Mouse (Mus musculus): ENCODE data around the gene Araf. TPM values are rescaled to one million over a fixed set of nuclear protein-coding genes. Genes with fewer than 3 reads are reported as not detected.

The Araf gene
- polyA plus RNA-seq, 1 experiment: not detected

DNA sequence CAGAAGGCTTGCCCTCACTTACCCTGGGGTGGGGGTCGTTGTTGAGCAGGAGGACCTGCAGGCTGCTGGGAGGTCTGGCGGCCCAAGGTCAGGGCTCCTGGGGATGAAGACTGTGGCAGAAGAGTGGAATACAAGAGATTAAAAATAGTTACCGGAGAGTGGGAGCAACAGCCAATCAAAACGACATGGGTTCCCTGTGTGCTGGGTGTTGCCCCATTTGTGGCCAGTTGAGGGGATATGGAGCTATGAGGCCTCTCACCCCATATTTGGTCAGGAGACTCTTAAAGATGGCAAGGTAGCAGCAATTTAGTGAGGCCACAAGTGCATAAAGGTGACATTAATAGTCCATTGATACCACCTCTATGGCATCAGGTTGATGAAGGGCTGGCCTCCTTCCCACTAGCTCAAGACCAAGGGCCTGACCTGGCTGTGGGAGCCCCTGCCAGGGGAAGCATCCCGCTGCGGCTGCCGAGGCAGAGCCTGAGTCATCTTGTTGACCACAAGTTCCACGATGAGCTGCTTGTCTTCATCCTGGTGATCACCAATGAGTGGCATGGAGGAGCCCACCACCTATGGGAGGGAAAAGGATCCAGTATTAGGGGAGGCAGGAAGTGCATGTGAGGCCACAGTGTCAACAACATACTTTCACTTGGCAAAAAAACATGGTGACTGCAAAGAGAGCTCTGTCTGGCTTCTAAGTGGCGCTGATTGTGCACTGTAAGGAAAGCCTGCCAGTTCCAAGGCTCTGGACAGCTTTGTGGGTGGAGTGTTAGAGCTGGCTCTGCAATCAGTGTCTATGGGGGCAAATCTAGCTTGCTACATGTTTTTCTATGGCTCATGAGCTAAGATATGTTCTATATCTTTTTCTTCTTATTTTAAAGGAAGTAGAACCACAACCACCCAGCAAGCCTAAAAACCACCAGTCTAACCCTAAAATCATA is 65.8 kb downstream of the Araf start:
- Histone ChIP-seq H3K4me3 (ENCODE audit: insufficient read depth, low read depth, low read length) (no peak overlapping the region), H3K27ac (ENCODE audit: insufficient read depth, low read depth, low read length) (no peak overlapping the region), H3K4me1 (ENCODE audit: control insufficient read depth, insufficient read depth, low read length) (peaks cover 13% of the 10 kb centered on the region)
- TF ChIP-seq CTCF (IDR thresholded peaks at IDR 0.05; ENCODE audit: insufficient read depth, low read depth, low read length) (no peak), POLR2A (IDR thresholded peaks at IDR 0.05; ENCODE audit: insufficient read depth, low read depth, low read length) (no peak)
- 58% methylated on average over 9 of the region's 9 CpGs for WGBS

DNA sequence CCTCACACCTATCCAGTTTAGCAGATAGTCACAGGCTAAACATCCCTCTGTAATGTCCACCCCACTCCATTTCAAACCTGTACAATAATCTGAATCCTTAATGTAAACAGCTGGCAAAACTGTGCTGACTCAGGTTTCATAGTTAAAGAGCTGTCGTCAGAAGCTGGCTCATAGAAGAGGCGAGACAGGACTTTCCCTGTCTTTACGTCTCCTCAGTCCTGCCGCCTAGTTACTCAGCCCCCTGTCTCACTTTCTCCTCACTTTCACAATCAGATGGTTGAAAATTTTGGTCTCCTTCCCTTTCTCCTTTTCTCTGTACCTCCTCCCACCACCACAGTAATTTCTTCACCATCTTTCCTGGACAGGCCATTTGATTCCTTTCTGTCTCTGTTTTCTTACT is 70.5 kb downstream of the Araf start:
- WGBS: 51% methylated on average over 4 of the region's 4 CpGs
- no peak for TF ChIP-seq POLR2A (IDR thresholded peaks at IDR 0.05; ENCODE audit: insufficient read depth, low read depth, low read length)
- TF ChIP-seq CTCF (IDR thresholded peaks at IDR 0.05; ENCODE audit: insufficient read depth, low read depth, low read length): no peak
- Histone ChIP-seq H3K4me3 (ENCODE audit: insufficient read depth, low read depth, low read length) (no peak overlapping the region), H3K27ac (ENCODE audit: insufficient read depth, low read depth, low read length) (no peak overlapping the region), H3K4me1 (ENCODE audit: control insufficient read depth, insufficient read depth, low read length) (peaks cover 16% of the 10 kb centered on the region)

DNA sequence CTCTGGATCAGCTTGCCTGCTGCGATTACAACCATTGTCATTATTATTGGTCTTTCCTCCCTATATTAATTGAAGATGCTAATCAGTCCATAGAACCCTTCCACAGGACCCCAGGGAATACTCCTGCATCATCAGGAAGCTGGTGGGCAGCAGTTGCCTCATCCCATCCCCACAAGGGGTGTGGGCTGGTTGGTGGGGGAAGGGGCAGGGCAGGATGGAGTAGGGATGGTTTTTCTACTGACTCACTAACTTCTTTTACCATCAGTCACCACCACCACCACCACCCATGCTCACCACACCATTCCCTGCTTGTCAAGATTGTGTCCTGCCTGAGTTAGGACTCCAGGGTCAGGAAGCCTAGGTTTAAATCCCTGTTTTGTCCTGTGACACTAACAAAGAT is 71.6 kb downstream of the Araf start:
- Histone ChIP-seq H3K4me3 (ENCODE audit: insufficient read depth, low read depth, low read length) (no peak overlapping the region), H3K27ac (ENCODE audit: insufficient read depth, low read depth, low read length) (peak overlapping the region; percentile 80; the same call in 1 of the 2 replicates), H3K4me1 (ENCODE audit: control insufficient read depth, insufficient read depth, low read length) (peaks cover 12% of the 10 kb centered on the region)
- 38% methylated on average over 1 of the region's 1 CpGs for WGBS
- TF ChIP-seq POLR2A (IDR thresholded peaks at IDR 0.05; ENCODE audit: insufficient read depth, low read depth, low read length): no peak
- TF ChIP-seq CTCF (IDR thresholded peaks at IDR 0.05; ENCODE audit: insufficient read depth, low read depth, low read length): no peak

DNA sequence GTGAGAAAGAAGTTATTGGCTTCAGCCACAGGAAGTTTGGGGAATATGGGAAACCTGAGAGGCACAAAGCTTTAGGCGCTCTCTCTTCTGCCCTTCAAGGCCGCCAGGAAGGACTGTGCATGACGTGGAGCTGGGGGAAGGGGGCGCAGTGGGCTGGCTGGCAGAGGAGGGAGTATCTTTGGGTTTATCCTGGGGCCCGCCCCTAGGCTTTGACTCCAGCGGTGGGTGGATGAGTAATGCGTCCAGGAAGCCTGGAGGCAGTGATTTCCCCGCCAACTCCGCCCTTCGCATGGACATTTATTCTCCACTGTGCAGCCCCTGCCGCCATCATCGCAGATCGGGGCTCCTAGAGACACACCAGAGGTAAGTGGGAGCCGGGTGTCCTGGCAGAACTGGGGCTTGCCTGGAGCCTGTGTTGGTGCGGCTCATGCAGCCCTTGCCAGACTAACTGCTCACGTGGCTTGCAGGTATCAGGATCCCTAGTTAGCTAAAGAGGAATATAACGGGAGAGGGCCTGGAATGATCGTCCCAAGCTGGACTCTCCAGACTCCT is 72.4 kb downstream of the Araf start, which contains the start of gene Timp1:
TSS of gene Timp1 (plus strand) at position 205 of the 552 bp plus-strand sequence.
- H3K4me3 ChIP-seq (ENCODE audit: insufficient read depth, low read depth, low read length): no peak within 1 kb of the TSS
- TF ChIP-seq POLR2A (IDR thresholded peaks at IDR 0.05; ENCODE audit: insufficient read depth, low read depth, low read length) (no peak), CTCF (IDR thresholded peaks at IDR 0.05; ENCODE audit: insufficient read depth, low read depth, low read length) (no peak)
- H3K27ac ChIP-seq (ENCODE audit: insufficient read depth, low read depth, low read length): peak within 1 kb of the TSS; percentile 80
- 13% methylated on average over 18 of the region's 18 CpGs for WGBS
- peaks cover 14% of the 10 kb centered on the region for H3K4me1 ChIP-seq (ENCODE audit: control insufficient read depth, insufficient read depth, low read length)

DNA sequence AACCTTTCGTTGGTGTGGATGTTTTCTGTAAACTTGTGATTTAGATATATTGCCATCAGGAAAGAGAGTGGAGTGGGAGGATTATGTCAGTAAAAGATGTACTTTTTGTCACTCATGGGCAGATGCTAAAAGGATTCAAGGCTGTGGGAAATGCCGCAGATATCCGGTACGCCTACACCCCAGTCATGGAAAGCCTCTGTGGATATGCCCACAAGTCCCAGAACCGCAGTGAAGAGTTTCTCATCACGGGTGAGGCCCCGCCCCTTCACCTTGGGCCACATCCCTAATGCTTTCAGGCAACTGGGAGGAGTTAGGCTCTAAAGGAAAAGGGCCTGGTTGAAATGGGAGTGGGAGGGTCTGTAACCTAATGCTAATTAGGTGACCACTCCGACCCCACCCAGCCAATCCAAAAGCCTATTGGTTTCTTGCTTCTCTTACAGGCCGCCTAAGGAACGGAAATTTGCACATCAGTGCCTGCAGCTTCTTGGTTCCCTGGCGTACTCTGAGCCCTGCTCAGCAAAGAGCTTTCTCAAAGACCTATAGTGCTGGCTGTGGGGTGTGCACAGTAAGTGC is 75.4 kb downstream of the Araf start:
- WGBS: 43% methylated on average over 11 of the region's 11 CpGs
- Histone ChIP-seq H3K4me1 (ENCODE audit: control insufficient read depth, insufficient read depth, low read length) (peaks cover 14% of the 10 kb centered on the region), H3K27ac (ENCODE audit: insufficient read depth, low read depth, low read length) (no peak overlapping the region), H3K4me3 (ENCODE audit: insufficient read depth, low read depth, low read length) (no peak overlapping the region)
- TF ChIP-seq CTCF (IDR thresholded peaks at IDR 0.05; ENCODE audit: insufficient read depth, low read depth, low read length) (no peak), POLR2A (IDR thresholded peaks at IDR 0.05; ENCODE audit: insufficient read depth, low read depth, low read length) (no peak)

DNA sequence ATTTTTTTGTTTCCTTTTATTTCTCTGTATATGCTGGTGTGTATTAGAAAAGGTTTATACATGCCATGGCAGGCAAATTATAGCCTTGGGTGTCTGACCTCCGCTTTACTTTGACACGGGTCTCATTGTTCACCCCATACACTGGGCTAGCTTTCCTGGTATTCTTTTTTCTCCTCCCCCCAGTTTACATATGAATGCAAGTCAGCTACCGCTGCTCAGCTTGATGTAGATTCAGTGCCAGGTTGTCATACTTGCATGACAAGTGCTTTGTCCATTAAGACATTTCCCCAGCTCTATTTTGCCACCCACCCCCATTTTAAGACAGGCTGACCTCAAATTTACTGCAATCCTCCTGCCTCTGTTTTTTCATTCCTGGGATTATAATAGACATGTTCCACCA is 77.6 kb downstream of the Araf start:
- peaks cover 7% of the 10 kb centered on the region for H3K4me1 ChIP-seq (ENCODE audit: control insufficient read depth, insufficient read depth, low read length)
- H3K4me3 ChIP-seq (ENCODE audit: insufficient read depth, low read depth, low read length): no peak overlapping the region
- WGBS: 32% methylated on average over 3 of the region's 3 CpGs
- no peak overlapping the region for H3K27ac ChIP-seq (ENCODE audit: insufficient read depth, low read depth, low read length)
- TF ChIP-seq CTCF (IDR thresholded peaks at IDR 0.05; ENCODE audit: insufficient read depth, low read depth, low read length) (no peak), POLR2A (IDR thresholded peaks at IDR 0.05; ENCODE audit: insufficient read depth, low read depth, low read length) (no peak)

DNA sequence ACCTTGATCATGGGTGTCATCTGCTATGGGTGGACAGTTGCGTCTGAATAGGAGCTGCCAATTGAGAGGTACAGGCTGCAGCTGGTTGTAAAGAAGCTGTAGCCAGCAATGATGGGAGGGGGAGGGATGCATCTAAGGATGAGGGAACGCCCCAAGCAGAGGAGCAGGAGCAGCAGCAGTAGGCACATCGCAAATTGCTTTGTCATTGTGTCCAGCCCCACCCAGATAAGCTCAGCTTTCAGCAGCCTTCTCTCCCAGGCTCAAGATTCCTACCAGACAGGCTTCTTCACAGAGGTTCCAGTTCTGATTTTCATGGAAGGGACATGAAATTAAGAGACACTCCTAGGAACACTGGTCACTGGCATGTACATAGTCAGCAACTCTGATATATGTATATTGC is 112.5 kb downstream of the Araf start:
- Histone ChIP-seq H3K4me1 (ENCODE audit: control insufficient read depth, insufficient read depth, low read length) (no peaks in the 10 kb centered on the region; the same call in 1 of the 2 replicates), H3K27ac (ENCODE audit: insufficient read depth, low read depth, low read length) (no peak overlapping the region), H3K4me3 (ENCODE audit: insufficient read depth, low read depth, low read length) (no peak overlapping the region)
- TF ChIP-seq POLR2A (IDR thresholded peaks at IDR 0.05; ENCODE audit: insufficient read depth, low read depth, low read length) (no peak), CTCF (IDR thresholded peaks at IDR 0.05; ENCODE audit: insufficient read depth, low read depth, low read length) (no peak)
- 26% methylated on average over 3 of the region's 3 CpGs for WGBS

Other genes with a start within 250 kb of the Araf start
- not detected in 2 replicates for gene Rgn, start 248.0 kb upstream of the Araf start, polyA plus RNA-seq (2012; ENCODE audit: insufficient read depth, insufficient read length, low replicate concordance, missing spikeins)
- gene Rbm10, start 180.3 kb upstream of the Araf start, polyA plus RNA-seq (2012; ENCODE audit: insufficient read depth, insufficient read length, low replicate concordance, missing spikeins): not detected in 2 replicates
- gene Ndufb11, start 180.2 kb upstream of the Araf start, polyA plus RNA-seq (2012; ENCODE audit: insufficient read depth, insufficient read length, low replicate concordance, missing spikeins): not detected in 2 replicates
- gene Uba1, start 139.5 kb upstream of the Araf start, polyA plus RNA-seq (2012; ENCODE audit: insufficient read depth, insufficient read length, low replicate concordance, missing spikeins): 422 TPM in 1 of 2 replicates, not detected in the other
- 144 and 846 TPM in 2 replicates for gene Cdk16, start 109.9 kb upstream of the Araf start, polyA plus RNA-seq (2012; ENCODE audit: insufficient read depth, insufficient read length, low replicate concordance, missing spikeins)
- not detected in 2 replicates for gene Usp11, start 93.9 kb upstream of the Araf start, polyA plus RNA-seq (2012; ENCODE audit: insufficient read depth, insufficient read length, low replicate concordance, missing spikeins)
- not detected in 2 replicates for gene Timp1, start 72.4 kb downstream of the Araf start, polyA plus RNA-seq (2012; ENCODE audit: insufficient read depth, insufficient read length, low replicate concordance, missing spikeins)
- not detected in 2 replicates for gene Syn1, start 123.2 kb downstream of the Araf start, polyA plus RNA-seq (2012; ENCODE audit: insufficient read depth, insufficient read length, low replicate concordance, missing spikeins)
- gene Cfp, start 133.7 kb downstream of the Araf start, polyA plus RNA-seq (2012; ENCODE audit: insufficient read depth, insufficient read length, low replicate concordance, missing spikeins): not detected in 2 replicates
- not detected in 2 replicates for gene Elk1, start 152.8 kb downstream of the Araf start, polyA plus RNA-seq (2012; ENCODE audit: insufficient read depth, insufficient read length, low replicate concordance, missing spikeins)
- gene Uxt, start 164.2 kb downstream of the Araf start, polyA plus RNA-seq (2012; ENCODE audit: insufficient read depth, insufficient read length, low replicate concordance, missing spikeins): not detected in 2 replicates

Data from olfactory bulb, adult 2 months (tissue).